Mouse (Mus musculus) lung, postnatal 4 days (tissue): Measurements from ENCODE around the gene Kcnmb4.

Experiments used
- DNase-seq, 2 experiments: peaks; one replicate each; pipeline ENCODE4 v3.0.0; 2021

Kcnmb4 gene

GRCm38 (mm10) chr10:116473759-116474549 is at the start of gene Kcnmb4:
Gene Kcnmb4 (minus strand): TSS chr10:116473878.
- peak; percentile 18 to 55 for DNase-seq

GRCm38 (mm10) chr10:116519588-116519987 is 45.9 kb upstream of the Kcnmb4 start:
- no peak for DNase-seq

GRCm38 (mm10) chr10:116515590-116515989 is 41.9 kb upstream of the Kcnmb4 start:
- DNase-seq = no peak

- no peak for DNase-seq
Measured at GRCm38 (mm10) chr10:116515158-116515557, 41.5 kb upstream of the Kcnmb4 start.

- DNase-seq = no peak
Measured at GRCm38 (mm10) chr10:116513254-116513635, 39.6 kb upstream of the Kcnmb4 start.

GRCm38 (mm10) chr10:116512521-116513253 is 39.0 kb upstream of the Kcnmb4 start:
- DNase-seq = no peak

GRCm38 (mm10) chr10:116505303-116506014 is 31.8 kb upstream of the Kcnmb4 start:
- DNase-seq = no peak

GRCm38 (mm10) chr10:116492768-116493167 is 19.1 kb upstream of the Kcnmb4 start:
- DNase-seq = no peak

GRCm38 (mm10) chr10:116486895-116487747 is 13.4 kb upstream of the Kcnmb4 start:
- no peak for DNase-seq

- no peak for DNase-seq
Measured at GRCm38 (mm10) chr10:116481917-116482316, 8.2 kb upstream of the Kcnmb4 start.

GRCm38 (mm10) chr10:116480988-116481387 is 7.3 kb upstream of the Kcnmb4 start:
- DNase-seq = no peak

- DNase-seq = no peak
Measured at GRCm38 (mm10) chr10:116476559-116476958, 2.9 kb upstream of the Kcnmb4 start.

GRCm38 (mm10) chr10:116475725-116476124 is 2.0 kb upstream of the Kcnmb4 start:
- no peak for DNase-seq

- DNase-seq = peak; percentile 41 to 45
Measured at GRCm38 (mm10) chr10:116473071-116473758, 463 bp downstream of the Kcnmb4 start.

- no peak for DNase-seq
Measured at GRCm38 (mm10) chr10:116472579-116472978, 1.1 kb downstream of the Kcnmb4 start.

- DNase-seq = no peak
Measured at GRCm38 (mm10) chr10:116470306-116470925, 3.3 kb downstream of the Kcnmb4 start.

GRCm38 (mm10) chr10:116468094-116468493 is 5.6 kb downstream of the Kcnmb4 start:
- DNase-seq = no peak

GRCm38 (mm10) chr10:116463753-116464345 is 9.8 kb downstream of the Kcnmb4 start:
- DNase-seq = no peak

GRCm38 (mm10) chr10:116461443-116461842 is 12.2 kb downstream of the Kcnmb4 start:
- no peak for DNase-seq

GRCm38 (mm10) chr10:116458786-116459185 is 14.9 kb downstream of the Kcnmb4 start:
- DNase-seq = no peak

- DNase-seq = no peak
Measured at GRCm38 (mm10) chr10:116452771-116453170, 20.9 kb downstream of the Kcnmb4 start.
